Mouse (Mus musculus) kidney, embryonic 14.5 days (tissue): Measurements from ENCODE around the gene Syt13. TPM values are rescaled to one million over a fixed set of nuclear protein-coding genes. Genes with fewer than 3 reads are reported as not detected.
A peak's percentile ranks its signal among the peaks of the same experiment; 100 is the strongest.

ENCODE experiments used
- ATAC-seq: fragments of 200-750 bp; cut with Nextera tagmentation; 2 replicates; pipeline ENCODE4 v1.8.0; 2017; ENCODE audit warnings: moderate number of reproducible peaks, mild to moderate bottlenecking, moderate TSS enrichment, moderate library complexity; ENCODE audit not compliant: low FRiP score, low TSS enrichment
- H3K27ac ChIP-seq: fragments of 300-500 bp; sonication (generic); 2 replicates; pipeline ENCODE4 v1.5.1; 2014; ENCODE audit warnings: low read depth, mild to moderate bottlenecking, low read length, moderate library complexity, mixed read lengths
- H3K27me3 ChIP-seq: fragments of 300-500 bp; sonication (generic); 2 replicates; pipeline ENCODE4 v1.6.1; 2014; ENCODE audit warnings: mild to moderate bottlenecking, low read length; ENCODE audit not compliant: control insufficient read depth, insufficient read depth
- H3K36me3 ChIP-seq: fragments of 300-500 bp; sonication (generic); 2 replicates; pipeline ENCODE4 v1.6.1; 2014; ENCODE audit warnings: low read length, mixed read lengths; ENCODE audit not compliant: control insufficient read depth, insufficient read depth
- H3K4me1 ChIP-seq: fragments of 300-500 bp; sonication (generic); 2 replicates; pipeline ENCODE4 v1.6.1; 2014; ENCODE audit warnings: low read length, mixed read lengths; ENCODE audit not compliant: control insufficient read depth, insufficient read depth
- H3K4me2 ChIP-seq: fragments of 300-500 bp; sonication (generic); replicated peaks from 2 replicates; pipeline ENCODE4 v1.6.1; 2014; ENCODE audit warnings: low read depth, mild to moderate bottlenecking, low read length
- H3K4me3 ChIP-seq: fragments of 300-500 bp; sonication (generic); 2 replicates; pipeline ENCODE4 v1.5.1; 2014; ENCODE audit warnings: mild to moderate bottlenecking, low read length
- H3K9ac ChIP-seq: fragments of 300-500 bp; sonication (generic); 2 replicates; pipeline ENCODE4 v1.6.1; 2014; ENCODE audit warnings: low read depth, mild to moderate bottlenecking, low read length, moderate library complexity
- H3K9me3 ChIP-seq: fragments of 300-500 bp; sonication (generic); 2 replicates; pipeline ENCODE4 v1.6.1; 2016; ENCODE audit warnings: low read length; ENCODE audit not compliant: control insufficient read depth
- WGBS: fragments of 180-500 bp; shearing (Covaris S2); extraction: QIAGEN DNeasy Blood & Tissue Kit; methylation state at CpG from one replicate; pipeline ENCODE4 v1.1.7; 2014; 5-methylcytosine and 5-hydroxymethylcytosine counted together
- polyA plus RNA-seq: library from polyadenylated mRNA; unstranded; fragments of >200 nt; fragmentation: Nextera tagmentation; extraction: Ambion mirVana; gene quantifications from 2 replicates; pipeline ENCODE4 v1.2.1, GENCODE M21; 2014

Syt13 gene
- polyA plus RNA-seq, 1 experiment from 2014 or later, result 4.6 TPM

- Histone ChIP-seq H3K4me2 (no peak overlapping the region), H3K4me3 (no peak overlapping the region), H3K27me3 (no peaks in the 10 kb centered on the region), H3K9me3 (no peaks in the 10 kb centered on the region), H3K36me3 (no peaks in the 10 kb centered on the region), H3K4me1 (peaks cover 11% of the 10 kb centered on the region), H3K27ac (no peak overlapping the region), H3K9ac (no peak overlapping the region)
- 0 out of 2 replicates have a peak, but pooled peaks have one; percentile 40 for ATAC-seq
- WGBS, result 4% methylated on average over 11 of the region's 12 CpGs
Observed at GRCm38 (mm10) chr2:92947981-92948698, 33.2 kb downstream of the Syt13 start.

- Histone ChIP-seq H3K4me1 (peaks cover 11% of the 10 kb centered on the region), H3K36me3 (no peaks in the 10 kb centered on the region), H3K27me3 (no peaks in the 10 kb centered on the region), H3K27ac (no peak overlapping the region), H3K4me3 (no peak overlapping the region), H3K9me3 (no peaks in the 10 kb centered on the region), H3K9ac (no peak overlapping the region), H3K4me2 (no peak overlapping the region)
- no peak; the same call in 1 of the 2 replicates for ATAC-seq
- WGBS, result 38% methylated on average over 7 of the region's 7 CpGs
Observed at GRCm38 (mm10) chr2:92948699-92949300, 33.9 kb downstream of the Syt13 start.

- no peak overlapping the region for H3K27ac ChIP-seq
- no peak for ATAC-seq
- H3K4me2 ChIP-seq, result no peak overlapping the region
- peaks cover 11% of the 10 kb centered on the region for H3K4me1 ChIP-seq
- H3K9me3 ChIP-seq, result no peaks in the 10 kb centered on the region
- H3K9ac ChIP-seq, result no peak overlapping the region
- H3K36me3 ChIP-seq, result no peaks in the 10 kb centered on the region
- 9% methylated on average over 1 of the region's 1 CpGs for WGBS
- no peaks in the 10 kb centered on the region for H3K27me3 ChIP-seq
- H3K4me3 ChIP-seq, result no peak overlapping the region
Observed at GRCm38 (mm10) chr2:92949518-92949917, 34.6 kb downstream of the Syt13 start.

GRCm38 (mm10) chr2:92953450-92953849 lies 38.6 kb downstream of the Syt13 start:
- WGBS, result 93% methylated on average over 17 of the region's 17 CpGs
- ATAC-seq, result no peak
- no peak overlapping the region for H3K4me3 ChIP-seq

GRCm38 (mm10) chr2:92954404-92955114 lies 39.7 kb downstream of the Syt13 start:
- Histone ChIP-seq H3K4me2 (no peak overlapping the region), H3K4me1 (no peaks in the 10 kb centered on the region), H3K4me3 (no peak overlapping the region), H3K27ac (no peak overlapping the region), H3K9ac (no peak overlapping the region), H3K36me3 (no peaks in the 10 kb centered on the region), H3K9me3 (0 out of 2 replicates have a peak, but pooled peaks cover 3% of the 10 kb centered on the region), H3K27me3 (no peaks in the 10 kb centered on the region)
- ATAC-seq, result no peak
- WGBS, result 43% methylated on average over 11 of the region's 11 CpGs

More at GRCm38 (mm10) chr2:92953450-92953849, 38.6 kb downstream of the Syt13 start:
- no peak overlapping the region for H3K4me2 ChIP-seq
- H3K9ac ChIP-seq, result no peak overlapping the region
- H3K4me1 ChIP-seq, result peaks cover 2% of the 10 kb centered on the region; the same call in 1 of the 2 replicates
- no peaks in the 10 kb centered on the region for H3K36me3 ChIP-seq
- no peak overlapping the region for H3K27ac ChIP-seq
- H3K9me3 ChIP-seq, result 0 out of 2 replicates have a peak, but pooled peaks cover 3% of the 10 kb centered on the region
- H3K27me3 ChIP-seq, result no peaks in the 10 kb centered on the region

GRCm38 (mm10) chr2:92956943-92957342 lies 42.0 kb downstream of the Syt13 start:
- Histone ChIP-seq H3K9me3 (0 out of 2 replicates have a peak, but pooled peaks cover 3% of the 10 kb centered on the region), H3K4me1 (no peaks in the 10 kb centered on the region), H3K4me2 (no peak overlapping the region), H3K27me3 (no peaks in the 10 kb centered on the region), H3K36me3 (no peaks in the 10 kb centered on the region), H3K4me3 (no peak overlapping the region), H3K9ac (no peak overlapping the region), H3K27ac (no peak overlapping the region)
- WGBS, result 75% methylated on average over 2 of the region's 2 CpGs
- no peak for ATAC-seq

GRCm38 (mm10) chr2:92958640-92959039 lies 43.7 kb downstream of the Syt13 start:
- H3K4me3 ChIP-seq, result no peak overlapping the region
- H3K27me3 ChIP-seq, result no peaks in the 10 kb centered on the region
- 74% methylated on average over 4 of the region's 4 CpGs for WGBS
- no peak overlapping the region for H3K4me2 ChIP-seq
- H3K9me3 ChIP-seq, result 0 out of 2 replicates have a peak, but pooled peaks cover 3% of the 10 kb centered on the region
- H3K36me3 ChIP-seq, result no peaks in the 10 kb centered on the region
- no peak overlapping the region for H3K27ac ChIP-seq
- no peak for ATAC-seq
- H3K9ac ChIP-seq, result no peak overlapping the region
- no peaks in the 10 kb centered on the region for H3K4me1 ChIP-seq

- Histone ChIP-seq H3K9me3 (no peaks in the 10 kb centered on the region), H3K4me2 (no peak overlapping the region), H3K36me3 (peaks cover 3% of the 10 kb centered on the region; the same call in 1 of the 2 replicates), H3K27ac (no peak overlapping the region), H3K4me1 (peaks cover 20% of the 10 kb centered on the region), H3K9ac (no peak overlapping the region), H3K4me3 (no peak overlapping the region), H3K27me3 (no peaks in the 10 kb centered on the region)
- WGBS, result 92% methylated on average over 1 of the region's 1 CpGs
- no peak for ATAC-seq
Observed at GRCm38 (mm10) chr2:92964345-92964744, 49.4 kb downstream of the Syt13 start.
